Mouse (Mus musculus) gastrocnemius, postnatal 25 days (tissue): ENCODE results near the gene Rps21. TPM values are rescaled to one million over a fixed set of nuclear protein-coding genes. Genes with fewer than 3 reads are reported as not detected.
A peak's percentile ranks its signal among the peaks of the same experiment; 100 is the strongest.

ENCODE experiments used
- DNase-seq: peaks from one replicate; pipeline ENCODE4 v3.0.0; 2022
- microRNA-seq, 2 experiments: library from miRNA; unstranded; fragments of <30 nt; microRNA quantifications; one replicate each; pipeline ENCODE4 v1.2.0; 2021; ENCODE audit warnings: borderline replicate concordance in 2 of 2
- total RNA-seq, 2 experiments: library from RNA; stranded (reverse); gene quantifications; 1 replicate in 1 of 2; 2 replicates in 1 of 2; pipeline ENCODE4 v1.2.3; 2021

Gene Rps21
- total RNA-seq, 2 experiments from 2014 or later = 342 to 348 TPM

GRCm38 (mm10) chr2:180290503-180290902, 33.3 kb downstream of the Rps21 start:
- no peak for DNase-seq

GRCm38 (mm10) chr2:180291566-180291965, 34.4 kb downstream of the Rps21 start:
- DNase-seq = no peak

GRCm38 (mm10) chr2:180292026-180292425, 34.8 kb downstream of the Rps21 start:
- DNase-seq = peak; percentile 60

- DNase-seq = no peak
Measured at GRCm38 (mm10) chr2:180292906-180293305, 35.7 kb downstream of the Rps21 start.

- DNase-seq = no peak
Measured at GRCm38 (mm10) chr2:180300252-180300651, 43.1 kb downstream of the Rps21 start.

- no peak for DNase-seq
Measured at GRCm38 (mm10) chr2:180300771-180301170, 43.6 kb downstream of the Rps21 start.

- no peak for DNase-seq
Measured at GRCm38 (mm10) chr2:180302201-180302600, 45.0 kb downstream of the Rps21 start.

GRCm38 (mm10) chr2:180303468-180303867, 46.3 kb downstream of the Rps21 start:
- DNase-seq = no peak

GRCm38 (mm10) chr2:180304554-180304953, 47.4 kb downstream of the Rps21 start:
- no peak for DNase-seq

- no peak for DNase-seq
Measured at GRCm38 (mm10) chr2:180305490-180305889, 48.3 kb downstream of the Rps21 start.

- DNase-seq = no peak
Measured at GRCm38 (mm10) chr2:180306009-180306408, 48.8 kb downstream of the Rps21 start.

GRCm38 (mm10) chr2:180306423-180307168, 49.4 kb downstream of the Rps21 start:
- peak; percentile 82 for DNase-seq

GRCm38 (mm10) chr2:180307680-180308079, 50.5 kb downstream of the Rps21 start:
- no peak for DNase-seq

Small RNA genes within 50 kb of the gene (microRNA-seq; reads per million reads assigned to microRNA genes)
- gene Mir3091 = 0 reads per million in 2 experiments

Other genes with a start within 250 kb of the Rps21 start
- 10 to 100 TPM; 39.7 to 43.9 TPM for gene Lsm14b, start 232.4 kb upstream of the Rps21 start, total RNA-seq
- 100 to 1,000 TPM; 115 to 123 TPM for gene Psma7, start 214.9 kb upstream of the Rps21 start, total RNA-seq
- gene Ss18l1, start 214.9 kb upstream of the Rps21 start, total RNA-seq = 1 to 10 TPM; 1.7 to 2.2 TPM
- gene Mtg2, start 186.8 kb upstream of the Rps21 start, total RNA-seq = 10 to 100 TPM; 12.5 to 13.2 TPM
- gene Hrh3, start 152.9 kb upstream of the Rps21 start, total RNA-seq = not detected
- gene Osbpl2, start 138.1 kb upstream of the Rps21 start, total RNA-seq = 10 to 100 TPM; 15.4 to 16.0 TPM
- gene Adrm1, start 85.9 kb upstream of the Rps21 start, total RNA-seq = 100 to 1,000 TPM in 1 of 2 experiments, 10 to 100 TPM in 1; 88.2 to 102 TPM
- 10 to 100 TPM in 1 of 2 experiments, 1 to 10 TPM in 1; 8.0 to 10.0 TPM for gene Lama5, start 31.5 kb upstream of the Rps21 start, total RNA-seq
- 10 to 100 TPM in 1 of 2 experiments, 1 to 10 TPM in 1; 8.6 to 10.7 TPM for gene Cables2, start 16.1 kb downstream of the Rps21 start, total RNA-seq
- gene Rbbp8nl, start 32.5 kb downstream of the Rps21 start, total RNA-seq = not detected
- gene Gata5, start 77.3 kb downstream of the Rps21 start, total RNA-seq = not detected
- gene Slco4a1, start 198.9 kb downstream of the Rps21 start, total RNA-seq = not detected
- gene Ntsr1, start 242.6 kb downstream of the Rps21 start, total RNA-seq = not detected